Mouse (Mus musculus) lung, adult 2 months (tissue): ENCODE data around the gene Cryaa. TPM values are rescaled to one million over a fixed set of nuclear protein-coding genes. Genes with fewer than 3 reads are reported as not detected.
A peak's percentile ranks its signal among the peaks of the same experiment; 100 is the strongest.

Experiments used
- DNase-seq: peaks from one replicate; pipeline ENCODE4 v3.0.0; 2022
- H3K4me1 ChIP-seq: fragments of 200-500 bp; 2 replicates; pipeline ENCODE4 v1.6.1; 2011; ENCODE audit warnings: low read length; ENCODE audit not compliant: control insufficient read depth, insufficient read depth
- H3K4me3 ChIP-seq: fragments of 200-500 bp; replicated peaks from 2 replicates; pipeline ENCODE3; 2011; ENCODE audit warnings: low read depth, mild to moderate bottlenecking, control low read depth, low read length; ENCODE audit errors: extremely low read depth
- CTCF ChIP-seq: fragments of 200-500 bp; IDR thresholded peaks from 2 replicates; pipeline ENCODE4 v1.5.1; 2011; ENCODE audit warnings: mild to moderate bottlenecking, low read length, control low read depth; ENCODE audit not compliant: insufficient read depth
- POLR2A ChIP-seq: fragments of 200-500 bp; IDR thresholded peaks from 2 replicates; pipeline ENCODE4 v1.6.1; 2011; ENCODE audit warnings: low read depth, mild to moderate bottlenecking, control low read depth, low read length, borderline replicate concordance; ENCODE audit errors: extremely low read depth
- WGBS: fragments of 180-500 bp; shearing (Covaris S2); methylation state at CpG from one replicate; pipeline ENCODE4 v1.1.7; 2018; 5-methylcytosine and 5-hydroxymethylcytosine counted together
- polyA plus RNA-seq: library from polyadenylated mRNA; depleted of rRNA; stranded (reverse); fragments of >200 nt; gene quantifications from 2 replicates; pipeline ENCODE4 v1.2.3, GENCODE M21; 2012

The Cryaa gene
- polyA plus RNA-seq, 1 experiment: 2.5 TPM

- DNase-seq: no peak
- Histone ChIP-seq H3K4me3 (no peak overlapping the region), H3K4me1 (no peaks in the 10 kb centered on the region)
- 81% methylated on average over 11 of the region's 11 CpGs for WGBS
- TF ChIP-seq CTCF: no peak
- TF ChIP-seq POLR2A: no peak
Measured at GRCm38 (mm10) chr17:31698347-31698746, 20.7 kb downstream of the Cryaa start.

GRCm38 (mm10) chr17:31703276-31703980 is 25.8 kb downstream of the Cryaa start:
- WGBS: 54% methylated on average over 6 of the region's 6 CpGs
- Histone ChIP-seq H3K4me3 (no peak overlapping the region), H3K4me1 (peaks cover 2% of the 10 kb centered on the region; the same call in 1 of the 2 replicates)
- TF ChIP-seq POLR2A (no peak), CTCF (no peak)
- peak; percentile 41 for DNase-seq

DNA sequence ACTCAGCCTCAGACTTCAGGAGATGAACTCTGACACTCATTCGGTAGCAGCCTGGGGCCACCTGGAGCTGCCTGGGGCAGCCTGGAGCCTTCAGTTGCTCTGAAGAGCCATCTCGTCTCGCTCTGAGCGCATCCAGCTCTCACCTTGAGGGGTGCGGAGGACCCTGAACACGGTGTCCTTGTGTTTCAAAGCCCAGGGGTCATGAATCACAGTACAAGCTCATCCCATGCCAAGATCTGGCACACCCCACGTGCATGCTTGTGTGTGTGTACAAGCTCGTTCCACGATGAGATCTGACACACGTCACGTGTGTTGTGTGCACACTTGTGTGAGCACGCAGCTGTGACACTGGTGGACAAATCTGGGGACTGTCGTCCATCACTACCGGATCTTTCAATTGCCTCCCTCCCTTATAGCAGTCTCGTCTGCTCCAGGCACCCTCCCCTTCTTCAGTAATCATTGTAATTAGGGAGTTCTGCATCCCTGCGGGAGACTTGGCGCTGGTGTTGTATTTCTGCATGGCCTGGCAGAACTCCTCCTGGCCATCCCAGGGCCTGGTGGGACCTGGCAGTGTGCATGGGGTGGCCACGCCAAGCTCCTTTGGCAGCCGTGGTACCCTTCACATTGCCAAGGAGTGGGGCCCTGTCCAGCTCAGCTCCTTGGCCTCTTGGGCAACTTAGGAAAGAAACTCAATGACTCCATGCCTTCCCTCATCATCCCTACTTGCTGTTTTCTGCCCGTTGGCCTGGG is 27.8 kb downstream of the Cryaa start:
- no peak for DNase-seq
- H3K4me1 ChIP-seq: peaks cover 2% of the 10 kb centered on the region; the same call in 1 of the 2 replicates
- 78% methylated on average over 20 of the region's 20 CpGs for WGBS
- TF ChIP-seq POLR2A: no peak
- TF ChIP-seq CTCF: no peak
- no peak overlapping the region for H3K4me3 ChIP-seq

- no peak for DNase-seq
- no peaks in the 10 kb centered on the region for H3K4me1 ChIP-seq
- no peak overlapping the region for H3K4me3 ChIP-seq
- no peak for TF ChIP-seq CTCF
- TF ChIP-seq POLR2A: no peak
- 55% methylated on average over 7 of the region's 7 CpGs for WGBS
Measured at GRCm38 (mm10) chr17:31709121-31709741, 31.6 kb downstream of the Cryaa start.

DNA sequence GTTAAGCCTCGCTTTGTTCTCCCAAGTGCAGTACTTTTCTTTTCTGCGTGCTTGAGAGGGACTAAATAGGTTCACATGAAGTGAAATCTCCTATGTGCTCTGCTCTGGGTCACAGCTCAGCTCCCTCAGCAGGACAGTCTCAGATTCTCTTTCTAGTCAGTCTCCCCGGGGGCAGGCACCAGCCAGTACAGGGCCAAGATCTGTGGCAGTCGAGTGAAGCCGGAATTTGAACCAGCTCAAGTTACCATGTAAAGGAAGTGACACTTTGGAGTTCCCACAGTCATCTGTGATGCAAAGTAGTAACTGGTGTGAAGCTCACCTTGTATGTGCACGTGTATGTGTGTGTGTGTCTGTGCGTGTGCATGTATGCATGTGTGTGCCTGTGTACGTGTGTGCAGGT is 32.8 kb downstream of the Cryaa start:
- no peak for DNase-seq
- H3K4me3 ChIP-seq: no peak overlapping the region
- WGBS: 73% methylated on average over 8 of the region's 8 CpGs
- TF ChIP-seq CTCF: no peak
- no peak for TF ChIP-seq POLR2A
- H3K4me1 ChIP-seq: no peaks in the 10 kb centered on the region

- no peak for TF ChIP-seq CTCF
- no peak for TF ChIP-seq POLR2A
- H3K4me1 ChIP-seq: no peaks in the 10 kb centered on the region
- no peak for DNase-seq
- 63% methylated on average over 9 of the region's 9 CpGs for WGBS
- no peak overlapping the region for H3K4me3 ChIP-seq
Measured at GRCm38 (mm10) chr17:31713709-31714108, 36.1 kb downstream of the Cryaa start.

GRCm38 (mm10) chr17:31714125-31714524 is 36.5 kb downstream of the Cryaa start:
- TF ChIP-seq POLR2A (no peak), CTCF (no peak)
- WGBS: 56% methylated on average over 3 of the region's 3 CpGs
- no peak overlapping the region for H3K4me3 ChIP-seq
- no peak for DNase-seq
- H3K4me1 ChIP-seq: no peaks in the 10 kb centered on the region

DNA sequence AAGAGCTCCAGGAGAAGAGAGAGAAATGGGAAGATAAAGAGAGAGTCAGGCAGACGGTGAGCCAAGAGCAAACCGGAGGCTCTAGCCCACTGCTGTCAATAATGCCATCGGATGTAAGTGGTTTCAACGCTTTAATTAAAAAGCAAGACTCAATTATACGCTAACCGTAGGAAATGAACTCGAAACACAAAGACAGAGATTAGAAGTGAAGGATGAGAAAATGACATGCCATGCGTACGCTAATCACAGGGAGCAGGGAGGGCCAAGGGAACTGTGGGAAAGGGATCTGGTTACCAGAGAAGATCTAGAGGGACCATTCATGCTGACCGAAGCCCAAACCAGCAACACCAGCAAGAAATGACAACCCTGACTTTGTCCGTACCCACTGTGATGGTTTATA is 37.4 kb downstream of the Cryaa start:
- TF ChIP-seq POLR2A (no peak), CTCF (no peak)
- Histone ChIP-seq H3K4me1 (no peaks in the 10 kb centered on the region), H3K4me3 (no peak overlapping the region)
- no peak for DNase-seq
- 74% methylated on average over 11 of the region's 11 CpGs for whole genome bisulfite sequencing

DNA sequence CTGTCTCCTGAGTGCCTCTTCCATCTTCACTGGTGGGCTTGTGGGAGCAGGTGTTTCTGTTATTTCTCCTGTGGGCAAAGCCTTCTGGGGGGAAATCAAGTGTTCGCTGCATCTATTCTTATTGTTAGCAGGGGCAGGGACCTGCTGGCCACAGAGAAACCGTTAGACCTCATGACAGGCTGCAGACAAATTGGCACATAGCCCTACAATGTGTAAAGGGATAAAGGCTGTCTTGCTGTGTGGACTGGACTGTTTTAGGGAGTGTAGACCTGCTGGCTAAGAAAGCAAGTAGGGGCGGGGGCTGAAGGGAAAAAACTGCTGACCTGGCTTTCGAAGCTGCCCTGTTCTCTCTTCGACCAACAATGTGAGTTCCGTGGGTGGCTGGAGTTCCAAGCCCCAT is 44.0 kb downstream of the Cryaa start:
- H3K4me1 ChIP-seq: no peaks in the 10 kb centered on the region
- TF ChIP-seq CTCF (no peak), POLR2A (no peak)
- WGBS: 68% methylated on average over 6 of the region's 6 CpGs
- H3K4me3 ChIP-seq: no peak overlapping the region
- DNase-seq: no peak

DNA sequence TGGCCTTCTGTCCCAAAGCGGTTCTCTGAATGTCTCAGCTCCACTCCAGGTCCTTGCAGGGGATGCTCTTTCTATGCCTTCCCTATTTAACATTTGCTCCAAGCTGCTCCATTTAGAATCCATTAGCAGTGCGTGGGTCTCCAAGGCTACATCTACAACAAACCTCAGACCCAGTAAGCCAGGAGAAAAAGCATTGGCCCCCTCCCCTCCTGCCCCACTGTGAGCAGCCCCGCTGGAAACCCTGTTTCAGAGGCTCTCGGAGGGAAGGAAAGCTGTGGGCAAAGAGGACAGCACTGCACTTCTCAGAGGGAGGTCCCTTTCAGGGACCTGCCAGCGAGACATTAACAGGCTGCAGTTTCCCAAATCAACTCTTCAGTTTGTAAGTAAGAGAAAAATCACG is 47.8 kb downstream of the Cryaa start:
- no peak for DNase-seq
- no peak for TF ChIP-seq CTCF
- no peak for TF ChIP-seq POLR2A
- H3K4me3 ChIP-seq: no peak overlapping the region
- WGBS: 69% methylated on average over 6 of the region's 6 CpGs
- H3K4me1 ChIP-seq: peaks cover 5% of the 10 kb centered on the region; the same call in 1 of the 2 replicates

DNA sequence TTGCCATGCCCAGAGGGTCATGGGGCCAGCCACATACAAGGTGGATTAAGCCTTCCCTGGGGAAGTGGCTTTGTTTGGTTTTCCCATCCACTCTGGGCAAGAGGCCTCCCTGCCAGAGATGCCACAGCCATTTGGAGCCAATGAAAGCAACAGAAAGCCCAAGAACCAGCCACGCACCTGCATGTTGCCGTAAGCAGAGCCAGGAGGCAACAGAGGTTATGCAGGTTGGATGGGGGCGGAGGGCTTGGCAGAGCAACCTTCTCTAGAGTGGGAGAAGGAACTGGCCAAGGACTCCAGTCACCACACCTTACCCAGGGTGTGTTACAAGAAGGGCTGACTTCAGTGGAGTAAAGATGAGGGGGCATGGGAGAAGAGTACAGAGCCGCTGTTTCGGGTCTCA is 48.6 kb downstream of the Cryaa start:
- no peak for DNase-seq
- Histone ChIP-seq H3K4me3 (no peak overlapping the region), H3K4me1 (peaks cover 5% of the 10 kb centered on the region; the same call in 1 of the 2 replicates)
- TF ChIP-seq POLR2A (0 out of 2 replicates have a peak, but pooled peaks have one; percentile 3), CTCF (no peak)
- 89% methylated on average over 5 of the region's 5 CpGs for WGBS
